Mouse (Mus musculus) left cerebral cortex, postnatal 25 days (tissue): ENCODE measurements at regions not wholly inside any gene's neighbourhood (a gene's known extent, or its start where the extent isn't known, plus 50 kb on each side); places are given as distances from the start of the nearest gene placed in this dataset.
A peak's percentile ranks its signal among the peaks of the same experiment; 100 is the strongest.

Experiments
- DNase-seq, 2 experiments: peaks; one replicate each; pipeline ENCODE4 v3.0.0; 2022; ENCODE audit warnings: low spot score in 2 of 2, mixed read lengths in 1 of 2
- intact Hi-C: fragments of 180-260 bp; cut with DNase I; formaldehyde crosslinking; loops from one replicate; pipeline ENCODE4 v1.15.1; 2025

DNA sequence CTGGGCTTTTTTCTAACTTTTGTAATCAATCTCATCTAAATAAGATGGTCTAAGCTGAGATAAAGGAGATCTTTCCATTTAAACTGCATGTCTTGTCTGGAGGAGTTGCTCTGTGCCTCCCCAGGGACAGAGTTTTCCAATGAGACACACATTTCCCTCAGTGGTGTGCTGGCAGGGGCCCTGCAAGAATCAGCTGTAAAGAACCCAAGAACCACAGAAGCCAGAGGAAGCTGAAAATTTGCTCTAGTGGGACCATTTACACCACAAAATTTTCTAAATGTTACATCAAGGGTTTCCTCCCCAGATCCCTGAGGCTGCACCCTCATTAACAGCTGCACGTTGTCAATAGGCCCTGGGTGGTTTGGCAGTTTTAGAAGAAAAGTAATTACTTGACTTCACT, 301.0 kb upstream of the Ttc14 start:
- intact Hi-C loops, result no loop called here
- no peak for DNase-seq

GRCm38 (mm10) chr3:33508277-33508676, 291.4 kb upstream of the Ttc14 start:
- DNase-seq, result no peak
- intact Hi-C loops, result no loop called here

DNA sequence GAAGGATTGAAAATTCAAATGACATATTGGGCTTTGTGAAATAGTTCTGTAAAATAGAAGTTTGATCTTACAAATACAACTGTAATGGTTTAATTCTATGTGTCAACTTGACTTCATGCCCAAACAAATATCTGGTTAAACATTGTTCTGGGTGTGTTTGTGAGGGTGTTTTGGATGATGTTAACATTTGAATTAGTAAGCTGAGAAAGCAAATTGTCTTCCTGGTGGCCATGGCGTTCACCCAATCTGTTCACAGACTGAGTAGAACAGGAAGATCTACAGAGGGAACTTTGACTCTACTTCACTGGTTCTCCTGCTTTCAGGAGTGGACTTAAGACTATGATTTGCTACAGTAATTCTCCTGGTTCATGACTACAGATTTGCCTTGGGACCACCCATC, 255.5 kb upstream of the Ttc14 start:
- no peak for DNase-seq
- intact Hi-C loops, result no loop called here

DNA sequence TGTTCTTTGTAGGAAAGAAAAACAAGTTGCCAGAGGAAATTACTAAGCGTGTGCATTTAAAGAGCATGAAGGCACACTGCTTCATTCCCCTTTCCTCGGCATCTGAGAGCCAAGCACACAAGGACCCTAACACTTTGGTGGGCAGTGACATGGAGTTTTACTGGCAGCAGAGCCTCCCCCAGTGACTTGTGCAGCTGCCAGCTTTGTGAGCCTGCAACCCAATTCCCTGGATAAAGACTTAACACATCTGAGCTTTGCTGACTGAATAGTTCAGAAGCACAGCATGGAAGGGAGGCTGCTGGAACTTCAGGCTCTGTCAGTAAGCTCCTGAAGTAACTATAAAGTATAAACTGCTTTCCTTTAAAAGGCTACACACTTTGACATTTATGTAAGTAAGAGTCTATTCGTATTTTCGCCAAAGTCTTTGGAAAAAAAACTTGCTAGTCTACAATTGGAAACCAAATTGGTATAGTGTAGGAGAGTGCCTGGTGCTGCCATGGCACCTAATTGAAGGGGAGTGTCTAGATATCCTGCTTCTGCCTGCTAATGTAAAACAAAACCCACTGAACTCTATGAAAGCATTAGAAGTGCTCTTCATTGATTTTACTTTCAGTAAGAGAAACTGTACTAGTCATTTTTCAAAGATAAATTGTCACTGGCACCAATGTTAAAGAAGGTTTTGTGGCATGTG, 236.8 kb upstream of the Ttc14 start:
- intact Hi-C loops, result no loop called here
- DNase-seq, result peak in 1 of 2 experiments; percentile 56

DNA sequence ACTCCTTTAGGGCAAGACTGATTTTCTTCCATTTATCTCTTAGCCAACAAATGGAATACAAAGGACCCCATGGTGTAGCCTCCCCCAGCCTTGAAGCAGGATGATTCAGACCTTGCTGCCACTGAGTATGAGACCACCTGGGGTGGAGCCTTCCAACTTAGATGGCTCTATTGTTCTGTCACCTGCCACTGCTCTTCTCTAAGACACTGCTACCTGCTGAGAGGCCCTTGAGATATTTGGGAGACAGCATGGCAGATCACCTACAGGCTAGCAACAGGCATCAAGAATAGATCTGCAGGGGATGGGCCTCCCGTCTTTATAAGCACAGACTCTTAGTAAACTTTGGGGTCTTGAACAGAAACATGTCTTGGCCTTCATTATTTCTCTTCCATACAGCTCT, 219.0 kb upstream of the Ttc14 start:
- DNase-seq, result no peak
- intact Hi-C loops, result no loop called here

DNA sequence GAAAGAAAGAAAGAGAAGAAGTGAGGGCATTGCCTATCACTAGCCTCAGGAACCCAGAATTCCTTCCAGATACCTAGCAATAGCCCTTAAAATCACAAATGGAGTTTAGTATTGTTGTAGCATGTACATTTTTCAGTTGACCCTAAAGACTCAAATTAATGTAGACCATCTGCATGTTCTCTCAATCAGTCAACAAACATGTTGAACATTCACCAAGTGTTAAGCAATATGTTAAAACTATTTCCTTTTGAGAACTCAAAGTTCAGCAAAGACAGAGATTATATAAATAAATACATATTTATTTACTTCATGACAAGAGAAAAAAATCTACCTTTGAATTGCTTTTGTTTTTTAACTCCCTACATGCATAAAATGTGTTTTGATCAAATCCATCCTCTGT, 185.4 kb upstream of the Ttc14 start:
- DNase-seq, result no peak
- intact Hi-C loops, result no loop called here

DNA sequence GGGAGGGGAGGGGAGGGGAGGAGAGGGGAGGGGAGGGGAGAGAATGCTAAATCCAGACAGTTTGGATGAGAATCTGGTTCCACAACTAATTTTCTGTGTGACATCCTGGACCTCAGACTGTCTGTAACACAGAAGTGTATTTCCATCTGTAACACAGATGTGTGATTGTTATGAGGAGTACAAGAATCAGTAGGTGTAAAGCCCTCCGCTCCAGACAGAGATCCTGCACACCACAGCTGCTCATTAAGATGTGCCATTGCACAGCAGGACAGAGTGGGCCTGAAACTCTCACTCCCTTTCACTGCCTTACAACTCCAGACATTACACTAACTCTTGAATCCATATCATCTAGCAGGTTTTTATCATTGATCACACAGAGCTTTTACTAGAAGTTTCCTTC, 182.8 kb upstream of the Ttc14 start:
- DNase-seq, result no peak
- intact Hi-C loops, result no loop called here

GRCm38 (mm10) chr3:33632928-33633514, 166.6 kb upstream of the Ttc14 start:
- DNase-seq, result peak in 1 of 2 experiments; percentile 6
- intact Hi-C loops, result no loop called here

DNA sequence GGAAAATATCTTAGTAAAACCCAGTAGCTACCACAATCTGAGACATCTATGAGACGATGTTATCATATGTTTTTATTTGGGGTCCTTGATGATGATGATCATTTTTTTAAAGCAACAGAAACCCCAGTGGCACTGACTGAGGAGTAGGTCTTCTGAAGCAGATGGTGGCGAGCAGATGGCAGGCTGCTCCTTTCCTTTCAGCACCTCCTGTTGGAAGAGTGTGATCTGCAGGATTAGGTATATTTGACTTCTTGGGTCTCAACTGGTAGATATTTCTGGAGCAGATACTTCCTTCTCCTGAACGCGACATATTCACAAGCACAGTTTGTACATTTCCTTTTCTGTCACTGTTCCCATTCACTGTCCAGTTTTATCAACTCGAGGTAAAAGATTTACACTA, 141.0 kb upstream of the Ttc14 start:
- intact Hi-C loops, result loop anchor here (5.0 kb wide), 3 partner anchors 74 to 351 kb away; no protein-coding TSS in a partner anchor
- peak; percentile 21 to 88 for DNase-seq
